Mouse (Mus musculus) myocyte (in vitro differentiated cells): ENCODE data around the gene 1700129C05Rik.

Experiments
- CEBPB ChIP-seq: IDR thresholded peaks from 2 replicates; pipeline ENCODE4 v1.6.1; 2011; ENCODE audit warnings: mild to moderate bottlenecking, moderate library complexity; ENCODE audit not compliant: poor library complexity, insufficient read depth, severe bottlenecking
- E2F4 ChIP-seq: IDR thresholded peaks from one replicate; pipeline ENCODE4 v1.6.1; 2011; ENCODE audit warnings: mild to moderate bottlenecking, control low read depth, moderate library complexity; ENCODE audit not compliant: insufficient read depth
- MAX ChIP-seq: IDR thresholded peaks from one replicate; pipeline ENCODE4 v1.6.1; 2011; ENCODE audit warnings: low read depth, mild to moderate bottlenecking, control low read depth
- MYOD1 ChIP-seq, 3 experiments: IDR thresholded peaks; one replicate each; pipeline ENCODE4 v1.6.1; 2011; ENCODE audit warnings: control low read depth in 2 of 3, low read depth in 2 of 3, mild to moderate bottlenecking in 2 of 3, moderate library complexity in 1 of 3; ENCODE audit not compliant: insufficient read length in 2 of 3, control insufficient read depth in 1 of 3
- MYOG ChIP-seq, 3 experiments: IDR thresholded peaks; one replicate each; pipeline ENCODE4 v1.6.1; 2011; ENCODE audit warnings: control low read depth in 2 of 3, low read depth in 2 of 3, mild to moderate bottlenecking in 2 of 3; ENCODE audit not compliant: insufficient read length in 2 of 3, control insufficient read depth in 1 of 3, insufficient read depth in 1 of 3
- POLR2A ChIP-seq: IDR thresholded peaks from one replicate; pipeline ENCODE4 v1.6.1; 2011; ENCODE audit warnings: low read depth, mild to moderate bottlenecking, control low read depth, moderate library complexity; ENCODE audit not compliant: insufficient read length
- POLR2AphosphoS2 ChIP-seq: IDR thresholded peaks from one replicate; pipeline ENCODE4 v1.6.1; 2011; ENCODE audit warnings: low read depth, control low read depth; ENCODE audit not compliant: insufficient read length
- REST ChIP-seq: IDR thresholded peaks from one replicate; pipeline ENCODE4 v1.6.1; 2011; ENCODE audit warnings: mild to moderate bottlenecking, control low read depth, moderate library complexity; ENCODE audit not compliant: insufficient read depth, insufficient read length
- SRF ChIP-seq: IDR thresholded peaks from one replicate; pipeline ENCODE4 v1.6.1; 2011; ENCODE audit warnings: low read depth; ENCODE audit not compliant: control insufficient read depth, insufficient read length
- TCF12 ChIP-seq: IDR thresholded peaks from one replicate; pipeline ENCODE4 v1.6.1; 2011; ENCODE audit warnings: mild to moderate bottlenecking, control low read depth; ENCODE audit not compliant: poor library complexity, insufficient read depth, severe bottlenecking
- TCF3 ChIP-seq: IDR thresholded peaks from one replicate; pipeline ENCODE4 v1.6.1; 2011; ENCODE audit warnings: low read depth, control low read depth; ENCODE audit not compliant: insufficient read length
- USF1 ChIP-seq: IDR thresholded peaks from one replicate; pipeline ENCODE4 v1.6.1; 2011; ENCODE audit warnings: low read depth, mild to moderate bottlenecking, control low read depth, moderate library complexity

GRCm38 (mm10) chr14:59104006-59104605 lies 38.6 kb downstream of the 1700129C05Rik start:
- TF ChIP-seq POLR2A = no peak
- TF ChIP-seq E2F4 = no peak
- TF ChIP-seq USF1 = no peak
- no peak for TF ChIP-seq MYOD1 (IDR thresholded peaks at IDR 0.05; ENCODE audit: control insufficient read depth in 1 of 3, insufficient read length in 2 of 3, low read depth in 2 of 3)
- TF ChIP-seq REST = no peak
- TF ChIP-seq TCF12 = no peak
- TF ChIP-seq MAX = no peak
- no peak for TF ChIP-seq CEBPB
- no peak for TF ChIP-seq POLR2AphosphoS2
- TF ChIP-seq TCF3 = no peak
- no peak for TF ChIP-seq SRF
- TF ChIP-seq MYOG (IDR thresholded peaks at IDR 0.05; ENCODE audit: control insufficient read depth in 1 of 3, insufficient read depth in 1 of 3, insufficient read length in 2 of 3, low read depth in 2 of 3) = no peak
